Mouse (Mus musculus) cerebellum, postnatal 14 days (tissue): ENCODE measurements around the gene Znrf1.

Experiments
- DNase-seq, 2 experiments: peaks; one replicate each; pipeline ENCODE4 v3.0.0; 2021; ENCODE audit warnings: mixed read lengths in 2 of 2

Znrf1 gene

GRCm38 (mm10) chr8:111602050-111602449 lies 66.2 kb downstream of the Znrf1 start:
- DNase-seq: peak; percentile 87 to 89

- DNase-seq: no peak
These were observed 69.1 kb downstream of the Znrf1 start for GRCm38 (mm10) chr8:111604986-111605385.

- no peak for DNase-seq
These were observed 71.1 kb downstream of the Znrf1 start for GRCm38 (mm10) chr8:111606961-111607360.

DNA sequence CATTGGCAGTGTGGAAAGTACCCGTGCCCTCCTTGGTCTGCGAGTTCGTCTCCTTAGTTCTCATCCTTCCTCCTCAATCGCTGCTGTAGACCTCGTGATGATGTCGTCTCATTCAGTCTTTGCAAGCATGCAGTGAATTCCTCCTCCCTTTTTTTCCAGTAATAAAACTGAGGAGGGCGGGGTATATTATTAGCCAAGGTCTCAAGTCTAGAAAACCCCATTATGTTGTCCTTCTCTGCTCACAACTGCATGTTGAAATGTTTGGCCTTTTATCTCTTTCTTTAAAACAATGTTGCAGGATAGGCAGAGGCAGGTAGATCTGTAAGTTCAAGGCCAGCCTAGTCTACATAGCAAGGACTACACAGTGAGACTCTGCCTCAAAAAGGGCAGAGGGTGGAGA lies 71.5 kb downstream of the Znrf1 start:
- DNase-seq: no peak

GRCm38 (mm10) chr8:111613181-111613580 lies 77.3 kb downstream of the Znrf1 start:
- no peak for DNase-seq

GRCm38 (mm10) chr8:111614786-111615701 lies 79.1 kb downstream of the Znrf1 start:
- no peak for DNase-seq

DNA sequence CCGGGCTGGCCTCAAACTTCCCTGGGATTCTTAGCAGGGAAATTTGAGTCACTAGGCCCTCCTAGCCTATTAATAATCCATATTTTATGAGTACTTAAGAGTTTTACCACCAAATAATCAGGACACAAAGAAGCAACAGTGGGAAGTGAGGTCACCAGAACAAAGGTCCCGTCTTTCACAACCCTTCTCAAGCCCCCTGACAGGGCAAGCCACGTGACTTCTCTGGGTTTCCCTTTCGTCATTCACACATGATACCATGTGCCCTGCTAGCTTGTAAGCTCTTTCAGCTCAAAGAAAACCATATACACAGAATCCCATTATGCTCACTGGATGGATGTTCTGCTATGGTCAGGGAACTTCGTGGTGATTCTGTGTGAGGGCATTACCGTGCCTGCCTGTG lies 81.9 kb downstream of the Znrf1 start:
- DNase-seq: no peak

- DNase-seq: no peak
These were observed 82.4 kb downstream of the Znrf1 start for GRCm38 (mm10) chr8:111618273-111618672.

- no peak for DNase-seq
These were observed 84.0 kb downstream of the Znrf1 start for GRCm38 (mm10) chr8:111619936-111620335.

- DNase-seq: no peak
These were observed 86.2 kb downstream of the Znrf1 start for GRCm38 (mm10) chr8:111622104-111622503.

DNA sequence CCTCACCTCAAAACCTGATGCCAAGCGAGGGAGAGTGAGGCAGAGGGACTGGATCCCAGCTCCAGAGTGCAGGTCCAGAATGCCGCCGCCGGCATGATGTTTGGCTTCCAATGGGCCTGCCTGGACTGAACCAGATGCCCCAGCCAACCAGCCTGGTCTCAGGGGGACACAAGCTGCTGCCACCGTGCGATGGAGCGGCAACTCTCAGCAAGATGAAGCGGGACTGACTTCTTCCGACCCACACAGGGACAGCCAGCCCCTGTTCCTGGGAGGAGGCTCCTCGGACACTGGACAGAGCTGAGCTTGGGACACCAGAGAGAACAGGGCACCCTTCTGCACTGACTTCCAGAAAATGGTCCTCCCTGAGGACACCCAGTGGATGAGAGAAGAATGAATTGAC lies 86.7 kb downstream of the Znrf1 start:
- DNase-seq: peak in 1 of 2 experiments; percentile 30

DNA sequence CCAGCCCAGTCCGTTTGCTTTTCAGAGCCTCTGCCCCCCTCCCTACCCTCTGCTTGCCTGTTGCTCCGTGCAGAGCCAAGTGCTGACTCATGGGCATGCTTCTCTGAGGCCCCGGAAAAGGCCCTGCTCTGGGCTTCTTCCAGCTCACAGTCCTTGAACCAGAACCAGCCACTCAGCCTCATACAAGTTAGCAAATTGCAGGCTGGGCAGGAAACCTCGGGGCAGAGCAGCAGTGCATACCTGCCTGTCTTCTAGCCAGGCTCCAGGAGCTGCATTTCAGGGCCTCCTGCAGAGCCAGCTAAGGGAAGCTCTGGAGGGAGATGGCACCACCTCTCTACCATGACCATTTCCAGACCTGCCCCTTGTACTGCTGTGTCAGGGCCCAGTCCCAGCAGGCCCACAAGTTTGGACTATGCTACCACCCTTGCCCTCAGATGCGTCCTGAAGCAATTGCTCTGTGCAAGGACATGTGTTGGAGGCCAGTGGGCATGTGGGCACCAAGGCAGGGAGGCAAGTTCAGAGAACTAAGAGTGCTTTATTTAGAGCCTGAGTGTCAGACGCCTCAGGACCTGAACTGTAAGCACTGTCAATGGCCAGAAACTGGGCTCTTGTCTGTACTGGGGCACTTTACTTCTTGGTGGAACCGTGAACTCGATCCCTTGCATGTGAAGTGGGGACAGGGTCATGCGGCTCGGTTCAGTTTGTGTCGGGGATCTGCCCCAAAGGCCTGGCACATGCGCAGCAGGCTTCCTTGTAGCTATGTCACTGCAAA lies 88.4 kb downstream of the Znrf1 start:
- peak; percentile 63 to 66 for DNase-seq

GRCm38 (mm10) chr8:111624853-111625221 lies 88.9 kb downstream of the Znrf1 start:
- DNase-seq: peak; percentile 29 to 31

DNA sequence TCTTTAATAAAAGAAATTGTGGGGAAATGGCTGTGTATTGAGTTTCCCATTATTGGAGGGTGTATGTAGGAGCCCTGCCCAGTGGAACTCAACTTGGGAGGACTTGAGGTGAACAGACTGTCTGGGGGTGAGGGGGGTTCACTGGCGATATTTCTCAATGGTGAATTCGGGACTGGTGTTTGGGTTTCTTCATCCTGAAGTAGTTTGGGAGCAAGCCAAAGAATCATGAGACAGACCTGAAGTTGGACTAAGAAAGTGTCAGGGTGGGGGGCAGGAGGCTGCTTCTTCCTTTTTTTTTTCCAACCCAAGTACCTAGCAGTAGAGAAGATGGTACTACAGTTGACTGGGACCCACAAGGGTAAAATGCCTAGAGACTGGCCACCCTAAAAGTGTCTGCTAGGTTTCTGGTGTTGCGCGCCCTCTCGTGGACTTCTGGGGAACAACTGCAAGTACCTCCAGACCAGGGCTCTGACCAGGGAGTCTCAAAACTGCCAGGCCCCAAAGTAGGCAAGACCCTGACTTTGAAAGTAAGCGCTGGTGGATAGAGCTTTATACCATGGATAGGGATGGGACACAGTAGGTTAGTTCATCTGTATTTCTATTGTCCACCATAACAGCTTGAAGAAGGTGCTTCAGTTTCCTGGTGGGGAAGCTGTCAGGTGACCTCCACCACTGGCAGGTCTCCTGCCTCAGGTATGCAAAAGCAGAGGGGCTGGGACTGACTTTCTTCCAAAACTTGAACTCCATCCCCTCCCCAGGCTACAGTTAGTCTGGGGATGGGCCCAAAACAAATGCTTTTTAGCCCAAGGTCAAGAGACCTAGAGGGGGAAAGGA lies 90.0 kb downstream of the Znrf1 start:
- peak; percentile 85 for DNase-seq

DNA sequence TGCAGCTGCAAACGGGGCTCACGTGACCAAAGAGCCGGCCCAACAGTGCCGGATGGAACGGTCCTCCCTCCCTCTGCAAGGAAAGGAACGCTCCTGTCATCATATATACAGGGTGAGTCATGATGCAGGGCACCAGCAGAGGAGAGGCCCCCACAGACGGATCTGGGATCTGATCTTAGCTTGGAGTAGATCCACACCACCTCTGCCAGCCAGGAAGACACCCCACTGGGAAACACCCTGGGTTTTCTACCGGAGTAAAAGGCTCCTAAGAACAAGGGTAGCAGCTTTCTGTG lies 90.6 kb downstream of the Znrf1 start:
- peak in 1 of 2 experiments; percentile 42 for DNase-seq

DNA sequence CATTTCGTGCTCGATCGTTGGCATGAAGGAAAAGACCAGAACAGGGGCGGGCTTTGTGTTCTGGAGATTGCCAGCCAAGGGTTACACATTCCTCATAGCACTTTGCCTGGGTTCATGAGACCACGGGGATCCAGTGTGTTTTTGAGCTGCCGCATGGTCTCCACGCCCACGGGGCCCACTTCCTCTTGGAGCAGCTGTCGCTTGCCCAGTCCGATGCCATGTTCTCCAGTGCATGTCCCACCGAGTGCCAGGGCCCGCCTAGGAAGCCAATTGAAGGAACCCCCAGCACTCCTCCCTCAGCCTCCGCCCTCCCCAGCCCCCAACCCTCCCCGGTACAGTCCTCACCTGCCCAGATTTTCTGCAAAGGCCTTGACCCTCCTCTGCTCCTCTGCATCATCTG lies 91.0 kb downstream of the Znrf1 start:
- DNase-seq: peak in 1 of 2 experiments; percentile 27

DNA sequence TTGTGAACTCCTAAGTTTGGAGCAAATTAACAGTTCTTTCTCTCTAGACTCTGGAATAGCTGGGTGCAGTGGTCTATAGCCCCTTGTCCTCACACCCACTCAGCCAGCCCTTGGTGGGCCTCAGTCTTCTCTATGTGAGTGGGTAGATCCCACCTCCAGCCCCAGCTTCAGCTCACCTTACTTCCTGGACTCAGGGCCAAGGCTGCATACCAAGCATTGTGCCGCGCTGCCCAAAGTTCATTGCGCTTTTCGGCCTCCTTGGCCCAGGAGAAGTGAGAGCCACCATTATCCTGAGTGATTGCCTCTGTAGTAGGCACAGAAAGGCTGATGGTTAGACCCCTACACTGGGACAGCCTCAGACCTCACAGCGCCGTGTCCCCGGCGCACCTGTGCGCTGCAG lies 92.0 kb downstream of the Znrf1 start:
- DNase-seq: no peak

DNA sequence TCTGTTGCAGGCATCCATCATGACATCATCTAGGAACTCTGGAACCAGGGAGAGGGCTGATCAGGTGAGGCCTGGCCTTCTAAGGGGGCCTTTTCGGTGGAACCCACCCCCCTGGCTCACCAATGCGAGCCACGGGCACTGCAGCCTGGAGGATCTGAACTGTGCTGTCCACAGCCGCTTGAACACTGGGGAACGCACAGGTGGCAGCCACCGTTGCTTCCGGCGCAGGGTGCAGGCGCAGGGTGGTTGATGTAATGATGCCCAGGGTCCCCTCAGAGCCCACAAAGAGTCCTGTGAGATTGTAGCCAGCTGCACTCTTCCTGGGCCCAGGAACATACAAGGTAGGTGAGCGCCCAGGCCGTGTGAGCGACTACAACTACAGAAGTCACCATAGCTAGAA lies 92.5 kb downstream of the Znrf1 start:
- no peak for DNase-seq

- no peak for DNase-seq
These were observed 93.1 kb downstream of the Znrf1 start for GRCm38 (mm10) chr8:111628894-111629501.

DNA sequence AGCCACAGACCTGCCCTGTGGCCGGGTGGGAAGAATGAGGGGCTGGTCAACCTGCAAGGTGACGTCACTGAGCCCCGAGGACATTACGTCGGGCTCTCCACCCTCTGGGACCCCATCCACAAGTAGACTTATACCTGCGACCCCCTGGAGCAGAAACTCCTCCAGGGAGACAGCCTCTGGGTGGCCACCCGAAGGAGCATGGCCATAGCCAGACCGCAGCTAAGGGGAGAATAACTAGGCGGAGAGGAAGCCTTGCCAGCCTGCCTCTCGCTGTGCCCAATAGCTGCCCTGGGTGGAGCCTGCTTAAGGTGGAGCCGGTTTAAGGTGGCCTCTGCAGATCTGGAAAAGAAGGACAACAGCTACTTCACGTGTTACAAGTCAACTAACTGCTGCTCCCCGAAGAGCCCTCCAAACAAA lies 94.2 kb downstream of the Znrf1 start, which contains the start of gene Ldhd:
Gene Ldhd, minus strand, starts transcription at position 270 of the 417 bp plus-strand sequence.
- peak; percentile 71 to 72 for DNase-seq

GRCm38 (mm10) chr8:111631589-111631988 lies 95.7 kb downstream of the Znrf1 start:
- no peak for DNase-seq

GRCm38 (mm10) chr8:111632976-111633375 lies 97.1 kb downstream of the Znrf1 start:
- DNase-seq: no peak

GRCm38 (mm10) chr8:111638086-111638485 lies 102.2 kb downstream of the Znrf1 start:
- DNase-seq: no peak
